Mouse (Mus musculus) CH12.LX (cell line): ENCODE measurements around the gene 3110001I22Rik.

ENCODE experiments used
- ETS1 ChIP-seq: conservative IDR thresholded peaks from 2 replicates; pipeline ENCODE4 v1.6.1; 2012; ENCODE audit warnings: low read depth, mild to moderate bottlenecking, inconsistent platforms, low read length, improper control_type of control experiment, moderate library complexity
- HCFC1 ChIP-seq: IDR thresholded peaks from 2 replicates; pipeline ENCODE4 v1.6.1; 2012; ENCODE audit warnings: low read depth, mild to moderate bottlenecking, inconsistent platforms, low read length, improper control_type of control experiment
- MAZ ChIP-seq: IDR thresholded peaks from 2 replicates; pipeline ENCODE4 v1.6.1; 2012; ENCODE audit warnings: low read depth, mild to moderate bottlenecking, inconsistent platforms, low read length, improper control_type of control experiment, moderate library complexity
- MXI1 ChIP-seq: IDR thresholded peaks from 2 replicates; pipeline ENCODE4 v1.6.1; 2011; ENCODE audit warnings: mild to moderate bottlenecking, low read depth, low read length, improper control_type of control experiment
- POLR2A ChIP-seq: IDR thresholded peaks from 2 replicates; pipeline ENCODE4 v1.6.1; 2011; ENCODE audit warnings: low read depth, mild to moderate bottlenecking, improper control_type of control experiment, low read length
- POLR2AphosphoS2 ChIP-seq: IDR thresholded peaks from 2 replicates; pipeline ENCODE4 v1.6.1; 2011; ENCODE audit warnings: low read depth, low read length, improper control_type of control experiment
- RAD21 ChIP-seq: IDR thresholded peaks from 2 replicates; pipeline ENCODE4 v1.6.1; 2011; ENCODE audit warnings: low read depth, mild to moderate bottlenecking, low read length, improper control_type of control experiment, moderate library complexity
- ZC3H11A ChIP-seq: IDR thresholded peaks from 2 replicates; pipeline ENCODE4 v1.6.1; 2012; ENCODE audit warnings: low read depth, mild to moderate bottlenecking, inconsistent platforms, low read length, improper control_type of control experiment
- ZMIZ1 ChIP-seq: IDR thresholded peaks from 2 replicates; pipeline ENCODE4 v1.6.1; 2012; ENCODE audit warnings: low read depth, mild to moderate bottlenecking, inconsistent platforms, low read length, improper control_type of control experiment
- ZNF384 ChIP-seq: IDR thresholded peaks from 2 replicates; pipeline ENCODE4 v1.6.1; 2012; ENCODE audit warnings: low read depth, low read length, improper control_type of control experiment, inconsistent platforms

DNA sequence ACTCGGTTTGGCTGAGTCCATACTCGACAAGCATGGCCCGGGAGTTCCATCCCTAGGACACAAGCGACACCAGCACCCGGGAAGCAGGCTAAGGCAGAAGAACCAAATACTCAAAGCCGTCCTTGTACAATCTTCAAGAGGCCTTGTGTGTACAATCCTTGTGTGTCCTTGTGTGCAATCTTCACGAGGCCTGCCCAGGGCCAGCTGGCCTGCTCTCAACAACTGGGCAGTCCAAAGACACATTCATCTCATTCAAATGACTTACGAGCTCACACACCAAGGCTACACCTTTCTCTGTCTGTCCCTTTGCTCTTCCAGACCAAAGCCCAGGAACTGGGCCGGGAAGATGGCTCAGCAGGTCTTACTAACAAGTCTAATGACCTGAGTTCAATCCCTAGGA lies 11.0 kb upstream of the 3110001I22Rik start:
- TF ChIP-seq HCFC1 = no peak
- TF ChIP-seq POLR2AphosphoS2 = no peak
- TF ChIP-seq ZC3H11A = no peak
- TF ChIP-seq RAD21 = no peak
- TF ChIP-seq MAZ = no peak
- TF ChIP-seq ETS1 = no peak
- no peak for TF ChIP-seq ZNF384
- TF ChIP-seq ZMIZ1 = no peak
- TF ChIP-seq MXI1 = no peak
- no peak for TF ChIP-seq POLR2A
